Mouse (Mus musculus) C2C12 (cell line): ENCODE results near the gene Kcnj10. TPM values are rescaled to one million over a fixed set of nuclear protein-coding genes. Genes with fewer than 3 reads are reported as not detected.

Experiments used
- H3K27me3 ChIP-seq: one replicate; pipeline ENCODE4 v1.6.1; 2011; ENCODE audit not compliant: control insufficient read depth, insufficient read depth, insufficient read length
- H3K36me3 ChIP-seq: one replicate; pipeline ENCODE4 v1.6.1; 2011; ENCODE audit not compliant: control insufficient read depth, insufficient read depth
- H3K4me3 ChIP-seq: one replicate; pipeline ENCODE4 v1.5.1; 2011; ENCODE audit warnings: mild to moderate bottlenecking, control low read depth; ENCODE audit not compliant: poor library complexity, insufficient read depth, severe bottlenecking
- H3K79me2 ChIP-seq: one replicate; pipeline ENCODE4 v1.6.1; 2011; ENCODE audit not compliant: control insufficient read depth, insufficient read depth
- H3K79me3 ChIP-seq: one replicate; pipeline ENCODE4 v1.6.1; 2011; ENCODE audit warnings: low read depth, control low read depth
- H3ac ChIP-seq: one replicate; pipeline ENCODE3; 2011; ENCODE audit warnings: low read depth; ENCODE audit not compliant: control insufficient read depth, insufficient read length
- CEBPB ChIP-seq: IDR thresholded peaks from one replicate; pipeline ENCODE4 v1.6.1; 2011; ENCODE audit warnings: low read depth, mild to moderate bottlenecking, control low read depth, moderate library complexity
- CTCF ChIP-seq: IDR thresholded peaks from one replicate; pipeline ENCODE4 v1.5.1; 2011; ENCODE audit not compliant: control insufficient read depth, insufficient read depth, insufficient read length
- FOSL1 ChIP-seq: IDR thresholded peaks from one replicate; pipeline ENCODE4 v1.8.0; 2011; ENCODE audit warnings: mild to moderate bottlenecking, low read length; ENCODE audit not compliant: poor library complexity, insufficient read depth, severe bottlenecking
- MAX ChIP-seq: IDR thresholded peaks from one replicate; pipeline ENCODE4 v1.6.1; 2011; ENCODE audit warnings: mild to moderate bottlenecking, control low read depth
- MYOD1 ChIP-seq: IDR thresholded peaks from one replicate; pipeline ENCODE4 v1.6.1; 2011; ENCODE audit warnings: low read depth; ENCODE audit not compliant: control insufficient read depth, insufficient read length
- MYOG ChIP-seq: IDR thresholded peaks from one replicate; pipeline ENCODE4 v1.6.1; 2011; ENCODE audit not compliant: control insufficient read depth, insufficient read length; ENCODE audit errors: extremely low read depth
- USF1 ChIP-seq: IDR thresholded peaks from one replicate; pipeline ENCODE4 v1.6.1; 2011; ENCODE audit warnings: low read depth, mild to moderate bottlenecking, control low read depth, moderate library complexity
- polyA plus RNA-seq: library from polyadenylated mRNA; unstranded; fragments of >200 nt; fragmentation: generic; extraction: Trizol; gene quantifications from one replicate; pipeline ENCODE4 v1.2.1, GENCODE M21; 2012; ENCODE audit warnings: missing spikeins

Gene Kcnj10
- polyA plus RNA-seq, 1 experiment = not detected

GRCm38 (mm10) chr1:172391807-172392581 lies 51.0 kb downstream of the Kcnj10 start:
- no peaks in the 10 kb centered on the region for H3K79me3 ChIP-seq
- no peaks in the 10 kb centered on the region for H3K79me2 ChIP-seq
- H3ac ChIP-seq = no peak overlapping the region
- no peaks in the 10 kb centered on the region for H3K36me3 ChIP-seq
- no peak overlapping the region for H3K4me3 ChIP-seq
- no peaks in the 10 kb centered on the region for H3K27me3 ChIP-seq
- no peak for TF ChIP-seq USF1
- no peak for TF ChIP-seq CEBPB
- no peak for TF ChIP-seq MAX
- no peak for TF ChIP-seq FOSL1
- TF ChIP-seq CTCF = no peak
- TF ChIP-seq MYOD1 = no peak
- no peak for TF ChIP-seq MYOG

- TF ChIP-seq CEBPB (no peak), MAX (no peak), MYOG (no peak), MYOD1 (no peak), FOSL1 (no peak), USF1 (no peak), CTCF (no peak)
- no peaks in the 10 kb centered on the region for H3K79me2 ChIP-seq
- H3ac ChIP-seq = no peak overlapping the region
- no peak overlapping the region for H3K4me3 ChIP-seq
- no peaks in the 10 kb centered on the region for H3K36me3 ChIP-seq
- no peaks in the 10 kb centered on the region for H3K27me3 ChIP-seq
- no peaks in the 10 kb centered on the region for H3K79me3 ChIP-seq
Observed at GRCm38 (mm10) chr1:172392643-172393170, 51.7 kb downstream of the Kcnj10 start.

GRCm38 (mm10) chr1:172393739-172394138 lies 52.7 kb downstream of the Kcnj10 start:
- no peaks in the 10 kb centered on the region for H3K27me3 ChIP-seq
- no peak overlapping the region for H3K4me3 ChIP-seq
- no peaks in the 10 kb centered on the region for H3K79me3 ChIP-seq
- H3ac ChIP-seq = no peak overlapping the region
- no peaks in the 10 kb centered on the region for H3K79me2 ChIP-seq
- TF ChIP-seq CTCF (no peak), CEBPB (no peak), MAX (no peak), MYOD1 (no peak), USF1 (no peak), FOSL1 (no peak), MYOG (no peak)
- no peaks in the 10 kb centered on the region for H3K36me3 ChIP-seq

- H3K36me3 ChIP-seq = no peaks in the 10 kb centered on the region
- TF ChIP-seq MAX (no peak), CEBPB (no peak), FOSL1 (no peak), MYOG (no peak), USF1 (no peak)
- H3K79me3 ChIP-seq = no peaks in the 10 kb centered on the region
- no peak overlapping the region for H3K4me3 ChIP-seq
- H3K79me2 ChIP-seq = no peaks in the 10 kb centered on the region
- H3ac ChIP-seq = no peak overlapping the region
- no peaks in the 10 kb centered on the region for H3K27me3 ChIP-seq
Observed at GRCm38 (mm10) chr1:172396996-172397752, 56.2 kb downstream of the Kcnj10 start.

- H3K4me3 ChIP-seq = no peak overlapping the region
- H3K79me2 ChIP-seq = no peaks in the 10 kb centered on the region
- TF ChIP-seq CEBPB (no peak), FOSL1 (no peak), MYOG (no peak), USF1 (no peak), MYOD1 (no peak), MAX (no peak), CTCF (no peak)
- H3K36me3 ChIP-seq = no peaks in the 10 kb centered on the region
- H3K27me3 ChIP-seq = no peaks in the 10 kb centered on the region
- H3K79me3 ChIP-seq = no peaks in the 10 kb centered on the region
- H3ac ChIP-seq = peak overlapping the region; percentile 6
Observed at GRCm38 (mm10) chr1:172406077-172406706, 65.2 kb downstream of the Kcnj10 start.
